Mouse (Mus musculus) C2C12 (cell line): Measurements from ENCODE around the gene Tmco2.

Source experiments
- CTCF ChIP-seq: IDR thresholded peaks from one replicate; pipeline ENCODE4 v1.5.1; 2011; ENCODE audit not compliant: control insufficient read depth, insufficient read depth, insufficient read length
- MYOG ChIP-seq: IDR thresholded peaks from one replicate; pipeline ENCODE4 v1.6.1; 2011; ENCODE audit not compliant: control insufficient read depth, insufficient read length; ENCODE audit errors: extremely low read depth

GRCm38 (mm10) chr4:121097650-121098378, 11.2 kb downstream of the Tmco2 start, which contains the start of gene Zmpste24:
- TF ChIP-seq CTCF = no peak
- TF ChIP-seq MYOG = no peak
